Mouse (Mus musculus): ENCODE measurements around the gene Stard8.

GRCm38 (mm10) chrX:99012486-99012885 lies 9.4 kb downstream of the Stard8 start:
- no peak for TF ChIP-seq POLR2A (IDR thresholded peaks at IDR 0.05; ENCODE audit: low read depth, low read length)
- no peak for TF ChIP-seq CTCF (IDR thresholded peaks at IDR 0.05; ENCODE audit: extremely low read depth, insufficient read length, insufficient replicate concordance, low read depth, low read length)
